Mouse (Mus musculus) liver, embryonic 14.5 days (tissue): Measurements from ENCODE around the gene Atf5. TPM values are rescaled to one million over a fixed set of nuclear protein-coding genes. Genes with fewer than 3 reads are reported as not detected.

Experiments used
- ATAC-seq: fragments of 200-750 bp; cut with Nextera tagmentation; 2 replicates; pipeline ENCODE4 v1.8.0; 2017; ENCODE audit warnings: moderate number of reproducible peaks, mild to moderate bottlenecking, moderate library complexity; ENCODE audit not compliant: insufficient read depth
- DNase-seq, 3 experiments: peaks; one replicate each; pipeline ENCODE4 v3.0.0-alpha.2; 2012 to 2013; ENCODE audit warnings: low read depth in 3 of 3, low spot score in 3 of 3
- H3K27ac ChIP-seq: fragments of 300-500 bp; sonication (generic); 2 replicates; pipeline ENCODE4 v1.5.1; 2014; ENCODE audit warnings: moderate library complexity, mild to moderate bottlenecking, control low read depth, inconsistent platforms
- H3K27me3 ChIP-seq: fragments of 300-500 bp; sonication (generic); 2 replicates; pipeline ENCODE4 v1.6.1; 2014; ENCODE audit warnings: mild to moderate bottlenecking, low read length, moderate library complexity; ENCODE audit not compliant: control insufficient read depth, insufficient read depth
- H3K36me3 ChIP-seq: fragments of 300-500 bp; sonication (generic); replicated peaks from 2 replicates; pipeline ENCODE4 v1.6.1; 2014; ENCODE audit warnings: low read depth; ENCODE audit not compliant: control insufficient read depth, insufficient read depth
- H3K4me1 ChIP-seq, 2 experiments: fragments of 200-500 bp in 1 of 2; fragments of 300-500 bp in 1 of 2; sonication (generic) in 1 of 2; replicated peaks; 2 replicates each; pipeline ENCODE4 v1.6.1; 2012 to 2014; ENCODE audit warnings: antibody characterized with exemption in 1 of 2, inconsistent platforms in 1 of 2, low read length in 1 of 2; ENCODE audit not compliant: control insufficient read depth in 2 of 2, insufficient read depth in 2 of 2
- H3K4me2 ChIP-seq: fragments of 300-500 bp; sonication (generic); 2 replicates; pipeline ENCODE4 v1.6.1; 2014; ENCODE audit warnings: low read depth, mild to moderate bottlenecking, control low read depth, moderate library complexity
- H3K4me3 ChIP-seq, 2 experiments: fragments of 200-500 bp in 1 of 2; fragments of 300-500 bp in 1 of 2; sonication (generic) in 1 of 2; 2 replicates each; pipeline ENCODE4 v1.5.1; 2012 to 2014; ENCODE audit warnings: low read depth in 2 of 2, low read length in 2 of 2, mild to moderate bottlenecking in 2 of 2, control low read depth in 1 of 2, inconsistent platforms in 1 of 2, moderate library complexity in 1 of 2; ENCODE audit not compliant: insufficient read depth in 1 of 2
- H3K9ac ChIP-seq: fragments of 300-500 bp; sonication (generic); replicated peaks from 2 replicates; pipeline ENCODE4 v1.6.1; 2014; ENCODE audit warnings: mild to moderate bottlenecking, control low read depth, moderate library complexity
- H3K9me3 ChIP-seq: fragments of 300-500 bp; sonication (generic); 2 replicates; pipeline ENCODE4 v1.6.1; 2016; ENCODE audit warnings: low read length, mixed read lengths; ENCODE audit not compliant: control insufficient read depth
- CTCF ChIP-seq: IDR thresholded peaks from 2 replicates; pipeline ENCODE4 v1.5.1; 2016; ENCODE audit warnings: antibody characterized with exemption, low read depth, control low read depth
- EP300 ChIP-seq: IDR thresholded peaks from 2 replicates; pipeline ENCODE4 v1.6.1; 2016; ENCODE audit warnings: antibody characterized with exemption, low read depth
- WGBS: fragments of 180-500 bp; shearing (Covaris S2); extraction: QIAGEN DNeasy Blood & Tissue Kit; methylation state at CpG from one replicate; pipeline ENCODE4 v1.1.7; 2014; ENCODE audit not compliant: insufficient replicate concordance; 5-methylcytosine and 5-hydroxymethylcytosine counted together
- polyA plus RNA-seq, 2 experiments: library from polyadenylated mRNA; depleted of rRNA in 1 of 2; stranded (reverse) in 1 of 2; unstranded in 1 of 2; fragments of >200 nt; fragmentation: Nextera tagmentation in 1 of 2; extraction: Ambion mirVana in 1 of 2; gene quantifications; 2 replicates each; pipeline versions ENCODE4 v1.2.1 to v1.2.3; 2012 to 2014

Atf5 gene
- polyA plus RNA-seq, 2 experiments: 2.5 to 33.8 TPM

GRCm38 (mm10) chr7:44808927-44809326 lies 7.5 kb downstream of the Atf5 start:
- Histone ChIP-seq H3K9ac (no peak overlapping the region), H3K27me3 (no peaks in the 10 kb centered on the region), H3K36me3 (no peaks in the 10 kb centered on the region; the same call in 1 of the 2 replicates), H3K9me3 (no peaks in the 10 kb centered on the region), H3K4me2 (no peak overlapping the region), H3K4me1 (no peaks in the 10 kb centered on the region), H3K27ac (no peak overlapping the region), H3K4me3 (no peak overlapping the region)
- no peak for DNase-seq
- WGBS: 45% methylated on average over 2 of the region's 2 CpGs
- ATAC-seq: no peak
- TF ChIP-seq EP300: no peak
- no peak for TF ChIP-seq CTCF

GRCm38 (mm10) chr7:44792781-44793180 lies 23.7 kb downstream of the Atf5 start:
- Histone ChIP-seq H3K4me3 (no peak overlapping the region), H3K9ac (no peak overlapping the region), H3K9me3 (no peaks in the 10 kb centered on the region), H3K27ac (no peak overlapping the region), H3K4me2 (no peak overlapping the region), H3K27me3 (no peaks in the 10 kb centered on the region; the same call in 1 of the 2 replicates), H3K36me3 (no peaks in the 10 kb centered on the region), H3K4me1 (no peaks in the 10 kb centered on the region)
- no peak for ATAC-seq
- TF ChIP-seq EP300 (no peak), CTCF (no peak)
- WGBS: 61% methylated on average over 6 of the region's 6 CpGs
- no peak for DNase-seq

- H3K36me3 ChIP-seq: no peaks in the 10 kb centered on the region
- H3K9me3 ChIP-seq: no peaks in the 10 kb centered on the region
- no peak overlapping the region for H3K4me3 ChIP-seq
- H3K9ac ChIP-seq: no peak overlapping the region
- no peaks in the 10 kb centered on the region; the same call in 1 of the 2 replicates for H3K27me3 ChIP-seq
- no peaks in the 10 kb centered on the region for H3K4me1 ChIP-seq
- DNase-seq (no peak), ATAC-seq (no peak)
- TF ChIP-seq EP300 (no peak), CTCF (no peak)
- H3K27ac ChIP-seq: no peak overlapping the region
- H3K4me2 ChIP-seq: no peak overlapping the region
- WGBS: 56% methylated on average over 4 of the region's 4 CpGs
These were observed 26.4 kb downstream of the Atf5 start for GRCm38 (mm10) chr7:44790066-44790465.

GRCm38 (mm10) chr7:44789531-44789930 lies 26.9 kb downstream of the Atf5 start:
- Histone ChIP-seq H3K4me3 (no peak overlapping the region), H3K4me2 (no peak overlapping the region), H3K9ac (no peak overlapping the region), H3K9me3 (no peaks in the 10 kb centered on the region), H3K27me3 (no peaks in the 10 kb centered on the region; the same call in 1 of the 2 replicates), H3K27ac (no peak overlapping the region), H3K36me3 (no peaks in the 10 kb centered on the region), H3K4me1 (no peaks in the 10 kb centered on the region)
- WGBS: 53% methylated on average over 3 of the region's 3 CpGs
- TF ChIP-seq EP300: no peak
- no peak for TF ChIP-seq CTCF
- ATAC-seq: no peak
- no peak for DNase-seq

GRCm38 (mm10) chr7:44780101-44780500 lies 36.4 kb downstream of the Atf5 start:
- 72% methylated on average over 8 of the region's 8 CpGs for WGBS
- H3K9ac ChIP-seq: no peak overlapping the region
- no peaks in the 10 kb centered on the region for H3K36me3 ChIP-seq
- ATAC-seq: no peak
- TF ChIP-seq CTCF (no peak), EP300 (no peak)
- H3K4me1 ChIP-seq: peaks cover 2 to 12% of the 10 kb centered on the region in 2 experiments; a peak in 3 of 4 replicates
- H3K9me3 ChIP-seq: no peaks in the 10 kb centered on the region
- no peak overlapping the region for H3K4me2 ChIP-seq
- no peak overlapping the region for H3K27ac ChIP-seq
- DNase-seq: no peak
- H3K27me3 ChIP-seq: no peaks in the 10 kb centered on the region
- H3K4me3 ChIP-seq: no peak overlapping the region
